Mouse (Mus musculus): ENCODE results near the gene Olfr1308.

Olfr1308 gene

GRCm38 (mm10) chr2:111964844-111965243 lies at the start of gene Olfr1308:
Gene Olfr1308, minus strand, starts transcription at chr2:111964944.
- DNase-seq (ENCODE audit: low spot score) = no peak

- no peak for DNase-seq (ENCODE audit: low spot score)
Observed at GRCm38 (mm10) chr2:112012608-112013007, 47.9 kb upstream of the Olfr1308 start, which contains the start of gene Olfr1310. Gene Olfr1310, minus strand, starts transcription at chr2:112012708.

GRCm38 (mm10) chr2:111990181-111990580 lies 25.4 kb upstream of the Olfr1308 start, which contains the start of gene Olfr1309:
Gene Olfr1309, minus strand, starts transcription at chr2:111990281.
- DNase-seq (ENCODE audit: low spot score) = no peak

- DNase-seq (ENCODE audit: low spot score) = no peak
Observed at GRCm38 (mm10) chr2:111949340-111949739, 15.4 kb downstream of the Olfr1308 start, which contains the start of gene Olfr1307. Gene Olfr1307, minus strand, starts transcription at chr2:111949440.

GRCm38 (mm10) chr2:111916171-111916570 lies 48.6 kb downstream of the Olfr1308 start, which contains the start of gene Olfr1306:
Gene Olfr1306, minus strand, starts transcription at chr2:111916271.
- no peak for DNase-seq (ENCODE audit: low spot score)
